Mouse (Mus musculus) neural tube, embryonic 11.5 days (tissue): Measurements from ENCODE around the gene Tnp2. TPM values are rescaled to one million over a fixed set of nuclear protein-coding genes. Genes with fewer than 3 reads are reported as not detected.
A peak's percentile ranks its signal among the peaks of the same experiment; 100 is the strongest.
"Not testable (repeated sequence)": the region's sequence is repeated elsewhere in the genome, so short reads cannot be mapped to it uniquely, and the experiment has no call there.

ENCODE experiments used
- ATAC-seq: fragments of 200-750 bp; cut with Nextera tagmentation; 2 replicates; pipeline ENCODE4 v1.8.0; 2017; ENCODE audit warnings: moderate number of reproducible peaks, mild to moderate bottlenecking, moderate TSS enrichment, moderate library complexity; ENCODE audit not compliant: insufficient read depth, low FRiP score, low TSS enrichment
- DNase-seq: peaks from one replicate; pipeline ENCODE4 v3.0.0-alpha.2; 2015; ENCODE audit warnings: low spot score
- H3K27ac ChIP-seq: fragments of 300-500 bp; sonication (generic); 2 replicates; pipeline ENCODE4 v1.5.1; 2014; ENCODE audit warnings: low read depth, mild to moderate bottlenecking, low read length
- H3K27me3 ChIP-seq: fragments of 300-500 bp; sonication (generic); 2 replicates; pipeline ENCODE4 v1.6.1; 2014; ENCODE audit warnings: mild to moderate bottlenecking, low read length, mixed read lengths; ENCODE audit not compliant: control insufficient read depth, insufficient read depth
- H3K36me3 ChIP-seq: fragments of 300-500 bp; sonication (generic); 2 replicates; pipeline ENCODE4 v1.6.1; 2014; ENCODE audit warnings: mild to moderate bottlenecking, low read length, moderate library complexity, mixed read lengths; ENCODE audit not compliant: control insufficient read depth, insufficient read depth
- H3K4me1 ChIP-seq: fragments of 300-500 bp; sonication (generic); 2 replicates; pipeline ENCODE4 v1.6.1; 2014; ENCODE audit warnings: low read length, mixed read lengths; ENCODE audit not compliant: control insufficient read depth, insufficient read depth
- H3K4me2 ChIP-seq: fragments of 300-500 bp; sonication (generic); 2 replicates; pipeline ENCODE4 v1.6.1; 2014; ENCODE audit warnings: low read depth, mild to moderate bottlenecking, moderate library complexity
- H3K4me3 ChIP-seq: fragments of 300-500 bp; sonication (generic); 2 replicates; pipeline ENCODE4 v1.5.1; 2014; ENCODE audit warnings: low read depth, low read length
- H3K9ac ChIP-seq: fragments of 300-500 bp; sonication (generic); 2 replicates; pipeline ENCODE4 v1.6.1; 2014; ENCODE audit warnings: mild to moderate bottlenecking, low read length
- H3K9me3 ChIP-seq: fragments of 300-500 bp; sonication (generic); 2 replicates; pipeline ENCODE4 v1.6.1; 2016; ENCODE audit warnings: low read length; ENCODE audit not compliant: control insufficient read depth
- WGBS: fragments of 180-500 bp; shearing (Covaris S2); extraction: QIAGEN DNeasy Blood & Tissue Kit; methylation state at CpG from one replicate; pipeline ENCODE4 v1.1.7; 2014; 5-methylcytosine and 5-hydroxymethylcytosine counted together
- polyA plus RNA-seq: library from polyadenylated mRNA; unstranded; fragments of >200 nt; fragmentation: Nextera tagmentation; extraction: Ambion mirVana; gene quantifications from 2 replicates; pipeline ENCODE4 v1.2.1, GENCODE M21; 2014

Gene Tnp2
- polyA plus RNA-seq, 1 experiment from 2014 or later, result not detected

DNA sequence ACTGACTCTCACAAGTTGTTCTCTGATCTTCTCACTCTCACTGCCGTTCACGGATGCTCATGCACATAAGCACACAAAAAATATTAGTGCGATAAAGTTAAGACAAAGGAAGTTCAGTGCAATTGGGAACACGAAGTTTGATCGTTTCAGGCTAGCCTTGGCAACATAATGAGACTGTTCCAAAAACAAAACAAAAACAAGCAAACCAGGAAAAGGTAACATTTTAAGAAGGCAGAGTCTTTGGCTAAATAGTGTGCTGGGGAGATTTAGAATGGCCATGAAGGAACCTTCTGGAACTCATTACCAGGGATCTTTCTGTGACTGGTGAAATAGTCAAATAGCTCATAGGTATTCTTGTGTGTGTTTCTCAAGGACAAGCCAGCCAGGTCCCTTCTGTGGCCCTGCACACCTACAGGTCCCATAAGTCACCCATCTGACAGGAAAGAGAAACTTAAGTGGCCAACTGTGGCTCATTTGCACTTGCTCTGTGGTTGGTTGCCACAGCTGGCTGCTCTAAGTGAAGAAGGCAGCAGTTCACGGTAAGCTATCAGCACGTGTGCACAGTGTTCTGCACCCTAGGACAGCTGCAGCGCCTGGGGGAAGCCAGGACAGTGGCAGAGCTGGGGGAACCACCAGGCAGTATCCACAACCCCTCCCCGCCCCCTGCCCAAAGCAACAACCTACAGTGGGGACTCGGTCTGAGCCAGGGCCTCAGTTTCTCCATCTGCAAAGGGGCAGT, 17.5 kb upstream of the Tnp2 start, which contains the start of gene Prm1:
TSS of gene Prm1 (minus strand) at position 51 of the 739 bp plus-strand sequence.
- no peak for DNase-seq

DNA sequence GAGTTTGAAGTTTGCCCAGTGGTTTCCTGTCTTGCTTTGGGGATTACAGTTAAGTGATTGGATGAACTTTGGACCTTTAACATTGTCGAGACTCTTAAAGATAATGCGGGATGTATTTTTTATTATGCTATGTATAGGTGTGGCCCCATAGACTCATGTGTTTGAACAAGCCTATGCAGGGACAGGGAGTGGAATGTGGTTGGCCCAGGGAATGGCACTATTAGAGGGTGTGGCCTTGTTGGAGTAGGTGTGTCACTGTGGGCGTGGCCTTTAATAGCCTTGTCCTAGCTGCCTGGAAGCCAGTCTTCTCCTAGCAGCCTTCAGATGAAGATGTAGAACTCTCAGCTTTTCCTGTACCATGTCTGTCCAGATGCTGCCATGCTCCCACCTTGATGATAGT, 14.0 kb upstream of the Tnp2 start:
- not testable (repeated sequence) for ATAC-seq, H3K4me3 ChIP-seq, H3K4me2 ChIP-seq, H3K4me1 ChIP-seq, H3K27ac ChIP-seq, H3K27me3 ChIP-seq, H3K9ac ChIP-seq, DNase-seq, H3K9me3 ChIP-seq, H3K36me3 ChIP-seq
- 80% methylated on average over 3 of the region's 3 CpGs for WGBS

More for the DNA sequence above, 17.5 kb upstream of the Tnp2 start, which contains the start of gene Prm1:
- H3K4me2 ChIP-seq, result no peak within 1 kb of the TSS
- H3K27ac ChIP-seq, result no peak within 1 kb of the TSS
- no peaks in the 10 kb centered on the region for H3K27me3 ChIP-seq
- no peaks in the 10 kb centered on the region for H3K36me3 ChIP-seq
- no peaks in the 10 kb centered on the region for H3K9me3 ChIP-seq
- no peak within 1 kb of the TSS for H3K9ac ChIP-seq
- ATAC-seq, result no peak
- 81% methylated on average over 10 of the region's 10 CpGs for WGBS
- H3K4me1 ChIP-seq, result no peaks in the 10 kb centered on the region
- no peak within 1 kb of the TSS for H3K4me3 ChIP-seq

DNA sequence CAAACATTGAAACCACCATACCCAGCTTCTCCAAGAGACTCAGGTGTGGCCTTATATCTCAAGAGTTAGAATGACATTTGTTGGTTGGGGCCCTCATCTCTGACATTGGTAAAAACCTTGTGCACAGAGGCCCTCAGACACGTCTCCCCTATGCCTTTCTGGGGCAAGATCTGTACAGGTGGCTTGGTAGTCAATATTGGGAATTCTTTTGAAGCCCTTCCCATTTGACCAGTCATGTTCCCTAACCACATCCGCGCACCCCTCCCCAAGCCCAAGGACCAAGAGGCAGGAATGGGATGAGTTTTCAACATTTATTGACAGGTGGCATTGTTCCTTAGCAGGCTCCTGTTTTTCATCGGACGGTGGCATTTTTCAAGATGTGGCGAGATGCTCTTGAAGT, 7.6 kb upstream of the Tnp2 start, which contains the start of gene Prm2:
TSS of gene Prm2 (minus strand) at position 101 of the 400 bp plus-strand sequence.
- H3K4me3 ChIP-seq, result no peak within 1 kb of the TSS
- H3K9ac ChIP-seq, result no peak within 1 kb of the TSS
- H3K4me2 ChIP-seq, result no peak within 1 kb of the TSS
- H3K27me3 ChIP-seq, result 0 out of 2 replicates have a peak, but pooled peaks cover 4% of the 10 kb centered on the region
- no peaks in the 10 kb centered on the region for H3K4me1 ChIP-seq
- WGBS, result 75% methylated on average over 6 of the region's 6 CpGs
- no peaks in the 10 kb centered on the region for H3K36me3 ChIP-seq
- no peak within 1 kb of the TSS for H3K27ac ChIP-seq
- H3K9me3 ChIP-seq, result no peaks in the 10 kb centered on the region
- DNase-seq (no peak), ATAC-seq (no peak)

DNA sequence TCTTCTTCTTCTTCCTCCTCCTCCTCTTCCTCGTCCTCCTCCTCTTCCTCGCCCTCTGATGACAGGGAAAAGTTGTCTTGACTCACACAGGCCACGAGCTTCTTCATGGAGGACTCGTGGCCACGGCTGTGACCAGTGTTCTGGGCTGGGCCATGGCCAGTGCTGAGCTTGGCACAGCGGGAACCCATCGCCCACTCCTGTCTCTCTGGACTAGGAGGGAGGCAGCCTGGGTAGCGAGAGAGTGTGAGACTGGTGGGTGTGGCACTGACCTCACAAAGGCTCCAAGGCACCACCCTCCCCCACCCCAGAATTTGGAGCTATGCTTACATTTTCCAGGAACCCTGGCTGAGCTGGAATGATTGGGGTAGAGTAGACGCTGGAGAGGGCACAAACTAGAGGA, 2.2 kb upstream of the Tnp2 start, which contains the start of gene Prm3:
TSS of gene Prm3 (minus strand) at position 213 of the 400 bp plus-strand sequence.
- ATAC-seq, result no peak
- Histone ChIP-seq H3K36me3 (no peaks in the 10 kb centered on the region), H3K4me1 (peaks cover 2% of the 10 kb centered on the region; the same call in 1 of the 2 replicates), H3K27ac (no peak within 1 kb of the TSS), H3K9ac (no peak within 1 kb of the TSS), H3K4me2 (no peak within 1 kb of the TSS), H3K4me3 (no peak within 1 kb of the TSS), H3K27me3 (no peaks in the 10 kb centered on the region), H3K9me3 (no peaks in the 10 kb centered on the region)
- WGBS, result 77% methylated on average over 9 of the region's 9 CpGs
- DNase-seq, result no peak

DNA sequence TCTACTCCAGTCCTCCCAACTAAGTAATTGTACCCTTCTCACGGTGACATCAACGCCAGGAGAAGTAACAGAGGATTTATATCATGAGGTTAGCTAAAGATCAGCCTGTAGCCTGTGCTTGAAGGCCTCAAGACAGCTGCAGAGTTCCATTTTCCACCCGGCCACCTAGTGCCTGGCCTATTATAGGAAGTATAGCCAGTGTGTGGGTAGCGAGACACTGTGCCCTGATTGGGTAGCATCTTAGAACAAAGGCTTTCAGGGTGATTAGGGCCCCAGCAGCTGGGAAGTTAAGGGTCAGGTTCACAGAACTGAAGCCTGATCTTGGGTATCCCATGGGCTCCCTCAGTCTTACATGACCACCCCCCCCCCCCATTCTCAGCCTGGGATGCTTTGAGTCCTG, 406 bp upstream of the Tnp2 start:
- H3K27ac ChIP-seq, result no peak overlapping the region
- 46% methylated on average over 4 of the region's 4 CpGs for WGBS
- H3K27me3 ChIP-seq, result peaks cover 9% of the 10 kb centered on the region
- no peak overlapping the region for H3K4me3 ChIP-seq
- no peak overlapping the region for H3K9ac ChIP-seq
- ATAC-seq (no peak), DNase-seq (no peak)
- H3K36me3 ChIP-seq, result no peaks in the 10 kb centered on the region
- peaks cover 5% of the 10 kb centered on the region; the same call in 1 of the 2 replicates for H3K4me1 ChIP-seq
- no peak overlapping the region for H3K4me2 ChIP-seq
- no peaks in the 10 kb centered on the region for H3K9me3 ChIP-seq

DNA sequence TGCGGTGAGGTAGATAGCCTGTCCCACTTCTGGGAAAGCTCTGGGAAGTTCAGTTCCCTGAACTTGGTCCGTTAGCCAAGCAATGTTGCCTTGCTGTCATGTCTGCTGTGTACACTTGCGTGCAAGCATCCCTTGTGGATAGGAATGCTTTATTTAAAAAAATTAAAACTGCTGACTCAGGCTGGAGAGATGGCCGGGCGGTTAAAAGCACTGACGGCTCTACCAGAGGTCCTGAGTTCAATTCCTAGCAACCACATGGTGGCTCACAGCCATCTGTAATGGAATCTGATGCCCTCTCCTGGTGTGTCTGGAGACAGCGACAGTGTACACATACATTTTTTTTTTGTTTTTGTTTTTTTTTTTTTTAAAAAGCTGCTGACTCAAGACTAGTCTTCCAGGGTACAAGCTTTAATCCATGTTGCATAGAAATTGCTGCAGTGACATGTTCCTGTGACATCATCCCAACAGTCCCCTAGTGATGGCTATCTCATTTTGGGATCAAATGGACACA, 857 bp downstream of the Tnp2 start:
- Histone ChIP-seq H3K4me3 (no peak overlapping the region), H3K27ac (no peak overlapping the region), H3K36me3 (no peaks in the 10 kb centered on the region), H3K27me3 (peaks cover 10% of the 10 kb centered on the region), H3K4me1 (peaks cover 5% of the 10 kb centered on the region; the same call in 1 of the 2 replicates), H3K9ac (no peak overlapping the region), H3K4me2 (no peak overlapping the region), H3K9me3 (no peaks in the 10 kb centered on the region)
- WGBS, result 87% methylated on average over 7 of the region's 7 CpGs
- DNase-seq (no peak), ATAC-seq (no peak)

DNA sequence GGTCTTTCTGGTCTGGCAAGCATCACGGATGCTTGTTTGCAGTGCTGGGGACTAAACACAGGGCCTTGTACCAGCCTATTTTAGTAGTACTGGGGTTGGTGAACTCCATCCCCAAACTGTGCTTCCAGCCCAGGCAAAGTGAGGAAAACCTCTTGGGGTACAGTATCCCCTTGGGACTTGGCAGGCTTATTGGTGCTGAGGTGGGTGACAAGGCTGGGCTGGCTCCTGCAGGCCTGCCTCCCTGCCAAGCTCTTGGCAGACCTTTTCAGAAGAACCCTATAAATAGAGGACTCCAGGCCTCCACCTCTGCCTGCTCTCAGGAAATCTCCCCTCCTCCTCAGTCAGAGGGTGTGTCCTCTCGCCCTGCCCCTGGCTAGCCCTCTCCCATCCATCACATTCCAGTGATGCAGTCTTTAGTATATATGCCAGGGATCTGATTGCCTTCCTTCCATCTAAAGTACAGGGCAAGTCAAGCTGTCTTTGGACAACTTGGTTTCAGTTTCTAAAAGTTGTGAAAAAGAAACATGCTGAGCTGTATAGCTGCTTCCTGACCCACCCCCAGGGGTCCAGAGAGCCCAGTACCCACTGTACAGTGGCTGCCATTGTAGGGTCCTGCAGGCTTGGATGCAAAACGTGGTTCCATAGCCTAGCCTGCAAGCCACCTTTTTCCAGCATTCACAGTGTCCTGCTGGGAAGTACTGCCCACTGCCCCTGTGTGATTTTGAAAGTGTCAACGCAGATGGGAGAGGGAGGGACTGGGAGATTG, 1.5 kb downstream of the Tnp2 start:
- Histone ChIP-seq H3K9ac (no peak overlapping the region), H3K36me3 (no peaks in the 10 kb centered on the region), H3K9me3 (no peaks in the 10 kb centered on the region), H3K4me1 (peaks cover 5% of the 10 kb centered on the region; the same call in 1 of the 2 replicates), H3K4me2 (no peak overlapping the region), H3K27ac (no peak overlapping the region), H3K27me3 (peaks cover 10% of the 10 kb centered on the region), H3K4me3 (no peak overlapping the region)
- ATAC-seq (no peak), DNase-seq (no peak)
- 59% methylated on average over 4 of the region's 4 CpGs for WGBS

DNA sequence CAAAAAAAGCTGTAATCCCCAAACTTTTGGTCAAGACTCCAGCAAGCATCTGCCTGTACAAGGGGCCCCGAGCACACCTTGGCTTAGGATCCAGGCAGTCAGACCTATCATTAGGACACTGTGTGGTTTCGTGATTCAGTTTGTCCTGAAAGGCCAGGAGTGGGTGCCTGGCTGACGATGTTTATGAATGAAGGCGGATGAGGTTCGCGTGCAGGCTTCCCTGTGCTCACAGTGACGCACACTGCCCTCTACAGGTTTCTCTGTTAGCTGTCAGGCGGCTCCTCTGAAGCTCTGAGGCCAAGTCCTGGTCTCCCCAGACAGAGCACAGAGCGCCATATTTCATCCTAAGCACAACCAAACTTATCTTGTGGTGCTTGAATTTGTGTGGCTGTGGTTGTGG, 2.2 kb downstream of the Tnp2 start:
- Histone ChIP-seq H3K36me3 (no peaks in the 10 kb centered on the region), H3K9me3 (no peaks in the 10 kb centered on the region), H3K4me2 (peak overlapping the region; percentile 96), H3K4me3 (peak overlapping the region; percentile 58), H3K9ac (peak overlapping the region; percentile 63), H3K27me3 (peaks cover 10% of the 10 kb centered on the region), H3K27ac (no peak overlapping the region; the same call in 1 of the 2 replicates), H3K4me1 (peaks cover 5% of the 10 kb centered on the region; the same call in 1 of the 2 replicates)
- peak; percentile 42; the same call in 1 of the 2 replicates for ATAC-seq
- peak; percentile 86 for DNase-seq
- WGBS, result 2% methylated on average over 9 of the region's 9 CpGs
